Mouse (Mus musculus): Measurements from ENCODE around the gene Dok5.

DNA sequence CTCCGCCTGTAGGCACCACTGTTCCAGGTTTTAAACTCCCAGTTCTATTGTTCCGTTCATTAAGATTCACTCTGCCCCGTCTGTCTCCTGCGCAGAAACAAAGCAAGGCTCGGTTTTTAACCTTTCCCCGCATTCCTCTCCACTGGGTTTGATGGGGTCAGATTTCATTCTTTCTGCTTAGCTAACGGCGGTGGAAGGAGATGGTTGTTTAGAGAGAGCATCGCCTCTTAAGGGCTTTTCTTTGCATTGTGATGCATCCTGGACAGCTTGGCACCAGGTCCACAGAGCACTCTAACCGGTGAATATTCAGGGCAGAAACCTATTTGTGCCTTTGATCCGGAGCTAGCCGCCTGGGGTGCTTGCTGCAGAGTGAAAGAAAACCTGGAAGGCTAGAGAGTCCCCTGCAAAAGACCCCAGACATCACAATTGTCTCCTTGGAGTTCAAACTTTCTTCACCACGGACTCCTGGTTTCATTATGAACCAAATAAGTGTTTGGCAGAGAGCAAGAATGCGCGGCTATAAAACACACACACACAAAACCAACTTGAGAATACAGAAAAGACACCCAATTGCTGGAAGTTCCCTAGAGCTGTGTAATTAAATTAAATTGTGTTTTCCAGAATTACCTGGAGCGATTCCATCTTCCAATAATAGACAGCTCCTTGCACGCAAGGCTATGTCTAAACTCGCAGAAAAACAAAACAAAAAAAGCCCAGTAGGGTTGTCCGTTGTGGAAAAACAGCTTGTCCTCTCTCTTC lies 40.7 kb downstream of the Dok5 start:
- TF ChIP-seq POLR2A (IDR thresholded peaks at IDR 0.05; ENCODE audit: insufficient read length, low read depth), result no peak
- TF ChIP-seq POLR2AphosphoS2 (IDR thresholded peaks at IDR 0.05; ENCODE audit: insufficient read length, low read depth), result no peak
- no peak for TF ChIP-seq MAX (IDR thresholded peaks at IDR 0.05; ENCODE audit: low read depth)
- no peak for TF ChIP-seq MYOG (IDR thresholded peaks at IDR 0.05; ENCODE audit: control insufficient read depth in 1 of 3, insufficient read depth in 1 of 3, insufficient read length in 2 of 3, low read depth in 2 of 3)
- TF ChIP-seq TCF12 (IDR thresholded peaks at IDR 0.05; ENCODE audit: insufficient read depth, poor library complexity, severe bottlenecking), result no peak
- TF ChIP-seq MYOD1 (IDR thresholded peaks at IDR 0.05; ENCODE audit: control insufficient read depth in 1 of 3, insufficient read length in 2 of 3, low read depth in 2 of 3), result no peak
